Mouse (Mus musculus): ENCODE results near the gene Abcf1. TPM values are rescaled to one million over a fixed set of nuclear protein-coding genes. Genes with fewer than 3 reads are reported as not detected.
"Not testable (repeated sequence)": the region's sequence is repeated elsewhere in the genome, so short reads cannot be mapped to it uniquely, and the experiment has no call there.

Abcf1 gene
- total RNA-seq, 4 experiments from 2014 or later: 70.8 to 76.2 (median 72.2) TPM

- DNase-seq (ENCODE audit: low spot score): peak; percentile 91
These were observed 10.1 kb upstream of the Abcf1 start, which contains the start of the genes Gnl1 and Prr3 for GRCm38 (mm10) chr17:35979401-35980362. Gene Gnl1, plus strand, starts transcription at chr17:35979851. Gene Prr3, minus strand, starts transcription at chr17:35980236.

DNA sequence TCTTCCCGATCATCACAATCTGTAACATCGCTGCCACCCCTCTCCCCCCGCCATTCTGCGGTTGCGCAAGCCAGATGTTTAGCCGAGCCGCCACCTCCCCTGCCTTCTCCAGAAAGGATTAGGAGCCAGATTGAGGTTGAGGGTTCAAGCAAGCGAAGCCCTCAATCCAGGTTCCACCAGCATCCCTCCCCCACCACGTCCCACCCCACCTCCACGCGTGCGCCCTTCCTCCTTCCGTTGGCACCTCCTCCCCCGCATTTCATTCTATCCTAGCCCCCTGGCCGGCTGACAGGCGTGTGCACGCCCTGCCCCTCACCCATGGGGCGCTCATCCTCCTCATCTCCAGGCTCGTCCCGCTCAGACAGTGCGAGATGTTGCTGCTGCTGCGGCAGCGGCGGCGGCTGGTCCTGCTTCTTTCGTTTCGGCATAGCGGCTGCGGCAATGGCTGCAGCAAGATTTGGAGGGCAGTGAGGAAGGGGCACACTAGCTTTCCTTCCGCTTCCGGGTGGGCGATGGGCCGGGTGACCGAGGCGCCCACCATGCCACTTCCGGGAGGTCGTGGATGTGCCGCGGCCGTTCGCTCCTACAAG lies 9.3 kb upstream of the Abcf1 start:
- no peak for DNase-seq (ENCODE audit: low spot score)

- no peak for DNase-seq (ENCODE audit: low spot score)
These were observed 2.6 kb upstream of the Abcf1 start for GRCm38 (mm10) chr17:35972131-35972530.

GRCm38 (mm10) chr17:35967621-35968020 lies 1.9 kb downstream of the Abcf1 start:
- DNase-seq (ENCODE audit: low spot score): no peak

DNA sequence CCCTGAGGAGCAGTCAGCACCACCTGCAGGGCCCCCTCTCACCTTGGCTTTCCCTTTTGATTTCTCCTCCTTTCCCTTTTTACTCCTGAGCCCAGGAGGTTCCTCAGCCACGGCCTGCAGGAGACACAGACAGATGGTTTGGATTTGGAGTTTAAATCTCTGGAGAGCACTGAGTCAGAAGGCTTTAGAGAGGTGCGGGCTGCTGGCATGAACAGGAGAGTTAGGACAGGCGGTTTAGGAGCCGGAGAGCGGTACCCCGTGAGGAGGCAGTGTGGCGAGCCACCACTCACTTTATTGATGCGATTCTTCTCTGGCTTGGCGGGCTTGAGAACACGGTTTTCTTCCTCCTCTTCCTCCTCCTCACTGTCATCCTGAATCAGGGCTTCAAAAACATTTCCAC lies 6.3 kb downstream of the Abcf1 start:
- DNase-seq (ENCODE audit: low spot score): no peak

GRCm38 (mm10) chr17:35958533-35959223 lies 10.9 kb downstream of the Abcf1 start:
- no peak for DNase-seq (ENCODE audit: low spot score)

DNA sequence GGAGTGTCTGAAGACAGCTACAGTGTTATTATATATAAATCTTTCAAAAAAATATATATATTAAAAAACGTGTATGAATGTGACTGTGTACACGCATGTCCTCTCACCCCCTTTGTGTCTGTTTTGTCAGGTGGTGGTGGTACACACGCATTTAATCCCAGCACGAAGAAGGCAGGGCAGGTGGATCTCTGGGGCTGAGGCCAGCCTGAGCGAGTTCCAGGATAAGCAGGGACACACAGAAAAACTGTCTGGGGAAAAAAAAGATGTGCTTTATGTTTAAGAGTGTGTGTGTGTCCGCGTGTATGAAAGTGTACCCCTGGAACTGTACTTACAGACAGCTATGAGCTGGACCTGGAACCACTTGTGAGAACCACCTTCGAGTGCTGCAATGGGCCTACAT lies 14.9 kb downstream of the Abcf1 start:
- DNase-seq (ENCODE audit: low spot score): no peak

- DNase-seq (ENCODE audit: low spot score): not testable (repeated sequence)
These were observed 17.0 kb downstream of the Abcf1 start for GRCm38 (mm10) chr17:35952559-35952958.

- DNase-seq (ENCODE audit: low spot score): not testable (repeated sequence)
These were observed 18.6 kb downstream of the Abcf1 start for GRCm38 (mm10) chr17:35950946-35951345.

DNA sequence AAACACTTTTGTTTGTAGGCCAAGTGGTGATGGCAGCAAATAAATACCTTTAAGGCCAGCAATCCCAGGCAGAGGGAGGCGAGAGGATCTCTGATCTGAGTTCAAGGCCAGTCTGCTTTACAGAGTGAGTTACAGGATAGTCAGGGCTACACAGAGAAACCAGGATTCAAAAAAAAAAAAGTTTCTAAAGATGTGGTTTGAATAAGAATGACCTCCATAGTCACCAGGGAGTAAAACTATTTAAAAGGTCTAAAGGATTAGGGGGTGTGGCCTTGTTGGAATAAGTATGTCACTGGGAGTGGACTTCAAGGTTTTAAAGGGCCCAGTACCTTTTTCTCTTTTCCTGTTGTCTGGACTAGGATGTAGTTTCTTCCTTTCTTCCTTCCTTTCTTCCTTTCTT lies 29.6 kb downstream of the Abcf1 start:
- DNase-seq (ENCODE audit: low spot score): no peak

GRCm38 (mm10) chr17:35939108-35939507 lies 30.5 kb downstream of the Abcf1 start:
- no peak for DNase-seq (ENCODE audit: low spot score)

DNA sequence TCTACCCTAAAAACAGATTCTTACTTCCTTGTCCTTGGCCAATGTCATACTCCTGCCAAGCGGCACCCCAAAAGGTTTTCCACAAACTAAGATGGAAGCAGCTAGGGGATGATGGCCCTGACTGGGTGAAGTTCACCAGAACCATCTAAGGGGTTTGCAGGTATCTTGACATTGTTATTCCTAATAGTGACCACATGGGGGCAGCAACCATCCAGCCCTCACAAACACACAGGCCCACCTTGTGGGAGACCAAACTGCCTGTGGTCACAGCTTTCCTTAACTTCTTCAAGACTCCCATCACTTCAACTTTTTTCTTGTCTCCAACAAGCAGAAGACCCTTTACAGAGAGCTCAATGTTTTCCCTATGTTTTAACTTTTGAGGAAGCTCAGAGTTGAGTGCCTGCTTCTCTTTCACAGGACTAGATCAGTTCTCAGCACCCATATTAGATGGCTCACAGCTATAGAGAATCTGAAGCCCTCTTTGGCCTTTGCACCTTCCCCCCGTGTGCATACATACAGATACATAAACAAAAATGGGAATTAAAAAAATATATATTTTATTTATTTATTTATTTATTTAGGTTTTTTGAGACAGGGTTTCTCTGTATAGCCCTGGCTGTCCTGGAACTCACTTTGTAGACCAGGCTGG lies 31.7 kb downstream of the Abcf1 start:
- no peak for DNase-seq (ENCODE audit: low spot score)

DNA sequence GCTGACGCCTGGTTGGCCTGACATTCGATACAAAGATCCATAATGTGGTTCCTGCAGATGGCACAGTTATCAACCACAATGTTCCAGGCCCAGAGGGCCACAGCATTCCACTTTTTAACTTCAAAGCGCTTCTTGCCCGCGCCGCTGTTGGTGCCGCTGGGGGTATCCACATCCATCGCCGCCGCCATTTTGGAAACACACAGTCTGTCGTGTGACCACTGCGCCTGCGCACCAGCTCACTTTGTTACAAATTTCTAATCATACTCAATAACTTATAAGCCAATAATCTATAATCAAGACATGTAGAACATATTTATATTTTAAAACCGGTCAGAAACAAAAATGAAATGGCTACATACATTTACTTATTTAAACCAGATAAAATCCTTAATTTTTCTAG lies 33.8 kb downstream of the Abcf1 start:
- not testable (repeated sequence) for DNase-seq (ENCODE audit: low spot score)

GRCm38 (mm10) chr17:35932608-35933007 lies 37.0 kb downstream of the Abcf1 start:
- no peak for DNase-seq (ENCODE audit: low spot score)

DNA sequence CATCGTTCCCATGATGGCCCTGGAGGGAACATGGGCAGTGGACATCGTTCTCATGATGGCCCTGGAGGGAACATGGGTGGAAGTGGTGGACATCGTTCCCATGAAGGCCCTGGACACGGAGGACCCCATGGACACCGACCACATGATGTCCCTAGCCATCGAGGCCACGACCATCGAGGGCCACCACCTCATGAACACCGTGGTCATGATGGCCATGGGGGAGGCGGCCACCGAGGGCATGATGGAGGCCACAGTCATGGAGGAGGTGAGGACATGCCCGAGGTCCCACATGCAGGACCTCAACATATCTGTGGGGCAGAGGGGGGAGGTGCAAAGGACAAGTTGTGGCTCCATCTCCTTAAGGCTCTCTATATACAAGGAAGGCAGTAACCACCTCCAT lies 38.9 kb downstream of the Abcf1 start:
- no peak for DNase-seq (ENCODE audit: low spot score)

DNA sequence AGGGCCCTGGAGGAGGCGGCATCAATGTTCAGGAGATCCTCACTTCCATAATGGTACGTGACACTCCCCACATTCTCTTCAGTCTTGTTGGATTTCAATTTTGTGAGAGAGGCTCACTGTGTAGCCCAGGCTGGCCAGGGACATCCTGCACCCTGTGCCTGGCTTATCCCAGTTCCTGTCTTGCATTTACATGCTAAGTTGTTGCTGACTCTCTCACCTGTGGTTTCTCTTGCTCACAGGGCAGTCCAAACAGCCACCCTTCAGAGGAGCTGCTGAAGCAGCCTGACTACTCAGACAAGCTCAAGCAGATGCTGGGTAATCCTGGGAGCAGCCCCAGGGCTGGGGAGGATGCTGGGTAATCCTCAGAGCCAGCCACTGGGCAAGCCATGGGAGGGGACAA lies 40.0 kb downstream of the Abcf1 start:
- DNase-seq (ENCODE audit: low spot score): no peak

DNA sequence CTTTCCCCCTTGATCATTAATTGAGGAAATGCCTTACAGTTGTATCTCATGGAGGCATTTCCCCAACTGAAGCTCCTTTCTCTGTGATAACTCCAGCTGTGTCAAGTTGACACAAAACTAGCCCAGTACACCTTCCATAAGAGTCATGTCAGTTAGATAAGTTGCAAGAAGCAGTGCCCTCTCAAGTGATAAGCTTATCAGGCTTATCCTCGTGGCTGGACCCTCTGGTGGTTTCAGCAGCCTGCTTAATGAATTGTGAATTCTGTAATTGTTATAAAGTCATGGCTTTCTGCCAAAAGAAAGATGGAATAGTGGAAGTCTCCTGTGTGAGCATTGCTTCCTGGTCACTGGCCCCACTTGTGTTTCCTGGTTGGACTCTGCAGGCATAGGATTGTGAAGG lies 42.1 kb downstream of the Abcf1 start:
- no peak for DNase-seq (ENCODE audit: low spot score)

DNA sequence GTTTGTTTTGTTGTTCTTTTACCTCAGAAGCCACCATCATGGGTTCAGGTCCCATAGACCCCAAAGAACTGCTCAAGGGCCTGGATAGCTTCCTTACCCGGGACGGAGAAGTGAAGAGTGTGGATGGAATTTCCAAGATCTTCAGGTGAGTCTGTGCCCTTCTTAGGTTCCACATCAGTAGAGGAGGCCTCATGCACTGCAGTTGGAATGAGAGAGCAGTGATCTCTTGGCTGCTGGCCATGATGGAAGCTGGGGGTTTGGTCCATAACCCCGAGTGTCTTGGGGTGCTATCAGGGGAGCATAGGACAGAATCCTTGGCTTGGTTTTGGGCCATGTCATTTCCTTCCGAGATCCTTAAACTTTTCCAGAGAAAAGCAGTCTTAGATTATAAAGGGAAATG lies 46.3 kb downstream of the Abcf1 start:
- no peak for DNase-seq (ENCODE audit: low spot score)

GRCm38 (mm10) chr17:35922566-35922965 lies 47.0 kb downstream of the Abcf1 start:
- no peak for DNase-seq (ENCODE audit: low spot score)

DNA sequence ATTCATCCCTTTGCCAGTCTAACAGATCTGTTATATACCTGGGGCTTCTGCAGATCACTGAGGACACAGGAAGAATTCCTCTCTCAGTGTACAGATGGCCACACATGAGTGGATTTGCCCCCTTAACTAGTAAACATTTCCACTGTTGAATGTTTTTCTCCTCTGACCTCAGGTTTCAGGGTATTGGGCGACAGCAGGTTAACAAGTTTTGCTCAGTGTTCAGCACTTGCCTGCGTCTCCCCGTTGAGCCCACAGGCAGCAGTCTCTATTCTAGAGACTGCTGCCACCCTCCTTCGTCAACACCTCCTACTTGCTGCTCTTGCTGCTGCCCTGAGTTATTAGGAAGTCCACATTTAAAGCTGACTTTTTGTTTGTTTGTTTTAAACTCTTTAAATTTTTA lies 47.9 kb downstream of the Abcf1 start:
- DNase-seq (ENCODE audit: low spot score): no peak

DNA sequence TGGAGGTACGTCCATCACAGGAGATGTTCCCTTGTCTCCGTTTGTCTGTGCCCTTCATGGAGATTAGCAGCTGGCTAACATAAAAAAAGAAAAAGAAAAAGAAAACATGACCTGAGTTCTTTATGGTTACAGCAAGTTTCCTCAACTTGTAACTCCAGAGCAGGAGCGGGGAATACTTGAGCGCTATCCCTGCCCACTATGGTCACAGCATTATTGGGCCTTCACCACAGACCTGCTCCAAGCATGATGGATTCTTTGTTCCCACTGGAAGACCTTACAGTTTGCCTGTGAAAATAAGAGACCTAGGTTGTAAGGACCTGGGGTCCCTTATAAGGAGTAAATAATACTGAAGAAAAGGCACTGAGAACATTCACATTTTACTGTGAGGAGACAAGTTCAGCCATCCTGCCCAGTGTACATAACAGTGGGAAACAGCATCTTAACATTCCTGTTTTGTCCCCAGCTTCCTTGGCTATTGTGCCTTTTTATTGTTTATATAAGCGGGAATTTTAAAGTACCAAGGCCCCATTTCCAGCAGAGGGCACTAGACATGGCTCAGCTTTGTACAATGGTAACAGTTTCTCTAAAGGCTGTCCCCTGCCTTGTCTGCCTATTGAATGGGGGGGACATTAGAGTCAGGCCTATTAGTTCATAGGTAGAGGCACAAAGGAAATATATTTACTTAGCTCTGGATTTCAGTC lies 48.5 kb downstream of the Abcf1 start:
- DNase-seq (ENCODE audit: low spot score): no peak
